Comparison of ENCODE assay signal across 17 mouse cellular contexts in genomic region chr11:64115822-64116221, GRCm38 (mm10).
"Had no signal": no experiment of that assay in that cellular context is flagged by ENCODE, and none has a peak within 500 bp of the region (broad histone marks: within the 10 kb centered on the region; RNA-seq: fewer than 3 reads in every experiment).

No protein-coding gene starts in this region.

- H3K4me2 ChIP-seq: liver, embryonic 12.5 days; lung, embryonic 14.5 days; midbrain, embryonic 11.5 days; midbrain, embryonic 13.5 days; midbrain, embryonic 15.5 days; neural tube, embryonic 13.5 days; neural tube, embryonic 15.5 days had no signal

- H3K27ac ChIP-seq: liver, embryonic 12.5 days; liver, embryonic 14.5 days; macrophage; midbrain, embryonic 13.5 days; midbrain, embryonic 15.5 days; neural tube, embryonic 13.5 days; neural tube, embryonic 15.5 days had no signal

- H3K9me3 ChIP-seq: liver, embryonic 12.5 days; megakaryocyte, embryonic 14.5 days; midbrain, embryonic 13.5 days; midbrain, embryonic 15.5 days; neural tube, embryonic 13.5 days; neural tube, embryonic 15.5 days had no signal

- H3K4me3 ChIP-seq: liver, embryonic 12.5 days; megakaryocyte, embryonic 14.5 days; midbrain, embryonic 13.5 days; midbrain, embryonic 15.5 days; neural tube, embryonic 13.5 days; neural tube, embryonic 15.5 days had no signal

- H3K27me3 ChIP-seq: liver, embryonic 12.5 days; megakaryocyte, embryonic 14.5 days; midbrain, embryonic 13.5 days; midbrain, embryonic 15.5 days; neural tube, embryonic 13.5 days; neural tube, embryonic 15.5 days had no signal

- H3K4me1 ChIP-seq: liver, embryonic 12.5 days; megakaryocyte, embryonic 14.5 days; midbrain, embryonic 13.5 days; midbrain, embryonic 15.5 days had no signal

- H3K9ac ChIP-seq: liver, embryonic 12.5 days; liver, embryonic 14.5 days; lung, embryonic 14.5 days; midbrain, embryonic 13.5 days; midbrain, embryonic 15.5 days; neural tube, embryonic 13.5 days; neural tube, embryonic 15.5 days had no signal

- ATAC-seq: liver, embryonic 12.5 days; midbrain, embryonic 13.5 days; midbrain, embryonic 15.5 days had no signal

- DNase-seq: lung, adult 18-20 months; lung, embryonic 14.5 days; lung, postnatal 14 days; lung, postnatal 36 days; right cerebral cortex, postnatal 14 days; thymus, adult 18-20 months; thymus, postnatal 14 days; thymus, postnatal 4 days had no signal

- H3K36me3 ChIP-seq: liver, embryonic 12.5 days; midbrain, embryonic 13.5 days; midbrain, embryonic 15.5 days; neural tube, embryonic 13.5 days; neural tube, embryonic 15.5 days had no signal
